Mouse (Mus musculus) brain, embryonic 18.5 days (tissue): ENCODE data around the gene BC067074.
A peak's percentile ranks its signal among the peaks of the same experiment; 100 is the strongest.

Experiments
- DNase-seq: peaks from one replicate; pipeline ENCODE4 v3.0.0-alpha.2; 2012; ENCODE audit warnings: low read depth, low spot score

The BC067074 gene

DNA sequence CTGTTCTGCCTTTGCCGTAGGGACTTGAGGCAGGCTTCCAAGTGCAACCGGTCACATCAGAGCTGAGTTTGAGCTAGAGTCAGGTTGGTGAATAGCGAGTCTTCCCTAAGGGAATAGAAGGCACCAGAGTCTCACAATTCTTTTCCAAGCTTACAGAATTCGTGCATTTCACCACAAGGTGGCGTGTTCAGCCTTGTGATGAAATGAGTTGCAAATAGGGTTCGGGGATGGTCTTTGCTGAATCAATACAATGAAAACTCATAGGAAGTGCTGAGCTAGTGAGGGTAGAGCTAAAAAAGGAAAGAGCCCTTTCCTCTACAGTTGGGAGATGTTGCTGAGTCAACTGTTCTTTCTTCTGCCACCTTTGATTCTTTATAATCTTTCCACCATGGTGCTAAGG is 29.0 kb downstream of the BC067074 start:
- peak; percentile 37 for DNase-seq

DNA sequence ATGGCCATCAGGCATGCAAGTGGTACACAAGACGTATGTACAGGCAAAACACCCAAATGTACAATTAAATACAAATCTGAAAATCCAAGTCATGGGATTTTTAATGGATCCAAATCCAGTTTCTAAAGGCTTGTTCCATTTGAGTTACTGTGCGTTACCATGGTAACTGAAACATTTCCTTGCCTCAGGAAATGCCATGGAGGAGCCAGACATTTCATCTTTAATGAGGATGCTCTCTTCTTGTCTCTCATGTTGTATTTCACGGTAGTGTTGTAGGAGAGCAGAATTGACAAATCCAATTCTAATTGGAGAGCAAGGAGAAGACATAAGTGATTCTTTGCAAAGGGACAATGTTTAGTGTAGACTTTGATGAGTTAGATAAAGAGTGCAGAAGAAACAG is 31.3 kb downstream of the BC067074 start:
- peak; percentile 28 for DNase-seq

DNA sequence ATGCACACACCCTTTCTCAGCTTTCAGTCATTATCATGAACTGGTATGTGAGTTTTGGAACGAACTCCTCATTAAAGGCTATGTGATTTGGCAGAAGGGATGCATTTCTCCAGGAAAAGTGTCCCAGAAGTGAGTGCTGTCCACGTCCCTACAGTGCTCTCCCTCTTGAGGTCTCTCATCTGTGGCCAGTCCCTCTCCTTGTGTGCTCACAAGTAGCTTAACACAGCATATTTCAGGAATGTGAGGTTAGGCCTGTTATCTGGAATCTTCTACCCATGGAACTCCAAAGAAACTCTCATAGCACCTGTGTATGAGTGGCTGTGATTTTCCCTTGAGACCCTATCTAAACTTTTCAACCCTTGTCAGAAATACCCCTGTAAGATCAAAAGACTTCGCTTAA is 32.7 kb downstream of the BC067074 start:
- DNase-seq: no peak

DNA sequence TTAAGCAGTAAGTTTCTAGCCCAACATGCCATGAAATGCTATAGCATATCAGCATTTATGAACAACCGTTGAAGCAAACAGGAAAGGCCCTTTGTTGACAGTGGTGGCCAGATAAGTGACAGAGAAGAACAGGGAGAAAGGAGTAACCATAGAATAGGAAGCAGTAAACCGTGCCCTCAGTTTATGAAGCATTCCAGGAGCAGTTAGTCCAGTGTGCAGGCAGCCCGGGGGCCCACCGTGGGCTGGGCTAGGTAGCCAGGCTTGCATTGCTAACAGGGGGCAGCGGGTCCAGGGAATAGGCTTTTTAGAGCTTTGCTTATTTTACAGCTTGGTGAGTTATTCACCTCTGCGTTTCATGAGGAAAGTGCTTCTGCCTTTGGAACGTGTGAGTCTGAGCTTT is 39.3 kb downstream of the BC067074 start:
- DNase-seq: no peak

DNA sequence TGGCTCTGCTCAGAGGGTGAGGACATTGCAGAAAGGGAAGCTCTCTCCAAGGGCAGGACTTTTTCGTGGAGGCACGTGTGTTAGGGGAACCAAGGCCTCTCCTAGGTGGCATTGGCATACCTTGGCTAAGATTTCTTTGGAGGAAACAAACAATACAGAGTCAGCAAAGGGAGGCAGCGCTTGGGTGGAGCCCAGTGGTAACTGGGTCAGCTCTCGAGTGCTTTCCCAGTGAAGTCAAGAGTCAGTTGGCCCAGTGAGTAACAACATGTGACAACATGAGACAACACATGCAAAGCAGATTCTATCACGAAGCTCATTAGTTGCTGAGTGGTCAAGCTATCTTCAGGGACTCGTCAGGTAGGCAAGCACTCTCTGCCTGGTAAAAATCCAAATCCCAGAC is 40.4 kb downstream of the BC067074 start:
- no peak for DNase-seq

DNA sequence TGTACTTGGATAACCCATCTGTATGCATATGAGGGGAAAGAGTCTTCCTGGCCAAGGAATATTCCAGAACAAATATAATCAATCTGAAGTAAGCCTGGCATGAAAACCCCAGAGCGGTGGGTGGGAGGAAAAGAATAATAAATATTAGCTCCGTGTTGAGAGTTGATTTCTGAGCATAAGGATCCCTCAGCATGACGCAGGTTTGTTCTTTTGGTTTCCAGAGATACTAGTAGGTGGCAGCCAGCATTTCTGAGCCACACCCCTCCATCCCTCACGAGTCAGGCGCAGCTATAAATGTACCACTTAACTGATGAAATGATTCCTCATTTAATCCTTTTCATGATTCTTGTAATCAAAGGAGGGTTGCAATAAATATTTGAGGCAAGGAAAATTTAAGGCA is 41.0 kb downstream of the BC067074 start:
- DNase-seq: no peak

DNA sequence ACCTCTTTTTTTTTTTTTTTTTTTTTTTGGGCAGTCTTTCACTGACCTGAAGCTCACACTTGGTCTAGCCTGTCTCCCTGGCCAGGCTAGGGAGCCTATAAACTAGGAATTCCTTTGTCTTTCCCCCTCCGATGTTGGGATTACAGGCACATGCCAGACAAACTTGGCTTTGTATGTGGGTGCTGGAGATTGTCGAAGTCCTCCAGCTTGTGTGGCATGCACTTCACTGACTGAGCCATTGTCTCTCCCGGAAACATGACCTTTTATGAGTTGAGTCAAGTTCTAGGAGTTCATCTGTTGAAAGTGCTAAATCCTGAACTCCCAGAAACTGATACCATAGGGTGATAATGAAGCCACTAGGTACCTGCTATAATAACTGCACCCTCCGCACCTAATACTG is 41.8 kb downstream of the BC067074 start:
- DNase-seq: no peak

DNA sequence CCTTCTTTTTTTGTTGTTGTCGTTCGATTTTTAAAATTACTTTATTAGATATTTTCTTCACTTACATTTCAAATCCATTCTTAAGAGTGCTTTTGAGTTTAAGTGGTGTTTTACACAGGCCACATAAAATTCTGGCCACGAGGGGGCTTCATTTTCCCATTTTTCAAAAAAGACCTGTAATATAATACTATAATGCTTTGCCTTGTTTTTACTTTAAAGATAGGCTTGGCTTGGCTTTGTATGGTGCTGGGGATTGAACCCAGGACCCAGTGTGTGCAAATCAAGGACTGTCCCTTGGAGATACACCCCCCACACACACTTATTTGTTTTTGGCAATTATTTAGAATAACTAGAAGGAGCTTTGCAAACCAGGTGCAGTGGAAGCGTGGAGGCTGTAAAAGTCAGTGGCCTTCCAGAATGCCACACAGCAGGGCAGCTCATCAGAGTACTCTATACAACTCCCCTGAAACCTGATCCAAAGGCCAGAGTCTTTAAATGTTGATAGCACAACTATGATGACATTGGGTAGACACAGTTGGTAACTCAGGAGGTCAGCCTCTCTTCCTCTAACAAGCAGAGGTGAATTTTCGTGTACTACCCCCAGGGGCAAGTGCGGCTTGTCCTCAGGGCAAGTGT is 44.4 kb downstream of the BC067074 start:
- DNase-seq: peak; percentile 60

DNA sequence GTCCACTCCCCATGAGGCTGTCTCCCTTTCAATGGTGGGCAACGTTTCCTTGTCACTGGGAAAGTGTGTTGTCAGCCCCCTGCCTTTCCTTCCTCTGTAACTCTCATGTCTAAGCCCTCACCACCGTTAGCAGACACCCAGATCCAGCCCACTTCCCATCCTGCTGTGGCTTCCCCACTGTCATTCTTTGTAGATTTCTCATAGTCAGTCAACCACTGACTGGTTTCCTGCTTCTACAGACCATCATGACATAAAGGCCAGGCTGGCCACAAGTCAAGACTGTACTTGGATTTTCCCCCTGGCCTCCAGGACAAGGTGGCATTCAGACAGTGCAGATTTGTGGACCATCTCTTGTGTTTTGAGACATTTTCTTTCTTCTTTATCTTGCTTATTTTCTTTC is 47.7 kb downstream of the BC067074 start:
- DNase-seq: no peak

DNA sequence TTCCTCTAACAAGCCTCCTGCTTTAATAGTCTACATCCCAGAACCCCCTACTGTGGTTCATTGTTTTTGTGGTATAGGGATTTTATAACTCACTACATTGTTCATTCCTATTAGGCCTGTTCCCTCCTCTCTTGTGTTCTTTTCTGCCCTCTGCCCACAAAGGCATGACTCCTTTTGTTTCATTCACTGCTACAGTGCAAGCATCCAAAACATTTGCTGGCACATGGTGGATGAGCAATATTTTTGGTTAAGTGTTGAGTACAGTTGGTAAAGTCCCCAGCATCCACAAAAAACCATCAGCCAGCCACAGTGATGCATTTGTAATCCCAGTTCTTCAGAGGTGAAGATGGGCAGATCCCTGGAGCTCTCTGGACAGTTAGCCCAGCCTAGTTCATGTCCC is 48.2 kb downstream of the BC067074 start:
- DNase-seq: no peak

DNA sequence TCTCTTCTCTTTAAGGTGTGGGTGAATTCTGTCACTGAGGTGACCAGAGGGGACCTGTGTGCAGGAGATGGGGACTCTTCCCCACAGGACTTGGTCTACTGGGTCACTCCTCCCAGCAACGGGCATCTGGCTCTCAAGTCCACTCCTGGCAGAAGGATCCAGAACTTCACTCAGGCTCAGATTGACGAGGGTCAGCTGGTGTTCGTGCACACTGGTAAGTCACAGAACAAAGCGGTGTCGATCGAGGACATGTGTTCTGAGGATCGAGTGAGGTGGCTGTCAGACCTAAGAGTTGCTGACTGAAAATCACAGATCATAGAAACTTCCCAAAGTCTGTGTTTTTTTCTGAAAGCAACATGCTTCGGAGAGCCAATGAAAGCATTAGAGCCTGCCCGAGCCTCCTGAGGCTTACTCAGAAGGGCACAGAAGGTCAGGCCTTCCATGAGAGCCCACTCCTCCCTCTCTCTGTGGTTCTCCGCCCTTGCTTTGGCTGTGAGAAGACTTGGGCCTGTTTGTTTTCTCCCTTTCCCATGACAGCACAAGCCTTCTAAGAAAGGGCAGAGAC is 49.5 kb downstream of the BC067074 start:
- DNase-seq: no peak

DNA sequence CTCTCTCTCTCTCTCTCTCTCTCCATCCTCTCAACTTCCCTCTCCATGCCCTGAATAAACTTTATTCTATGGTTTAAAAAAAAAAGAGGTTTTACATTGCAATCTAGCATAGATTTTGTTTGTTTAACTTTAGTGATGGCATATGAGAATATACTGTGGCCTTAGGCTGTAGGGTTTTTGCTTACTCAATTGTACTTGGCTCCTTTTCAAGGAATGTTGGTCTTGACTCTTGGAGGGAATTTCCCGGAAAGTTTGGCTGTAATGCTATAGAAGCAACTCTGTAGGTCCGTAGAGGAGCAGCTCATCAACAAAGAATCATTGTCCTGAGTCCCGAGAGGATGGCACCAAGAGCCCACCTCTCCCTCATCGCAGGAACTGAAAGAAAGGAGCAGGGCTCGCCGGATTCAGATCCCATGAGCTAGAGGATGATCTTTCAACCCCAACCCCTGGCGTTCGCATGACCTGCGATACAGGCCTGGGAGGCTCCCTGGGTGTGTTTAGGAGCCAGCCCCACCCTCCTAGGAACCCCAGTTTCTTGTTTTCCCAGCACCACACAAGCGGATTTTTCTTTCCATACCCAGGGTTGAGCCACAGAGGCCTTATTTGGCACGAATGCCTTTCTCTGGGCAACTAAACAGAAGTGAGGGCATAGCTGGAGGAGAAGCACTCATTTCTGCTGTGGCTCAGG is 57.9 kb downstream of the BC067074 start:
- DNase-seq: no peak

DNA sequence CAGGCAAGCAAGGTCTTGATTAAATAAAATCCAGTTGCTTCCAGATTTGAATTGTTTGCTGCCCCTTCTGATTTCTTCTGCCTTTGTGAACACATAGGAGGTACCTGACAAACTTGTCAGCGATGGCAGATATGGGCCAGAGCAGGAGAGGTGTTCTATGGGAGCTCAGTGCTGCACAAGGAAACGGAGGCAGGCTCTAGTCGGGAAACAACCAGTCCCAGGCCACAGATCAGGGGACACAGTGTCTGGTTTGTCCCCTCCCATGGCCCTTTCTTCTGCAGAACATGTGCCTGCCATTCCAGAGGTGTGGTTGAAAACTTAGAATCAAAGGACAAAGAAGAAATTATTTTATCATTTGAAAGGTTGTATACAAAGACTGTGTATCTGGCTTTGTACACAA is 60.6 kb downstream of the BC067074 start:
- no peak for DNase-seq

DNA sequence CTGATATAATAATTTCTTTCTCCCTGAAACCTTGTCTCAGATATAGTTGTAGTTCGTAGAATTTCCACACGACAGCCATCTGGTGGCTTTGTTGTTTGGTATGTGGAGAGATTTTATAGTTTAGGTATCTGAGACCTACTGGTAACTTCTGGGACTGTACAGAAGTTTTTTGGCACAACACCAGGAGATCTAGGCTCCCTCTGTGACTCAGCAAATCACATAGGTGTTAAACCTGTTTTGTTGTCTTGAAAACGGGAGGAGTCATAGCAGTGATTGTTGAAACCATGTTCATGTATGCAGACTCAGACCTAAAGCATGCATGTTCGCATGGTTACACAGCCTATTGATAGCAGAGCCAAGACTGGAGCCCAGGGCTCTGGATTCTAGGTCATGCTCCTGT is 61.0 kb downstream of the BC067074 start:
- no peak for DNase-seq

DNA sequence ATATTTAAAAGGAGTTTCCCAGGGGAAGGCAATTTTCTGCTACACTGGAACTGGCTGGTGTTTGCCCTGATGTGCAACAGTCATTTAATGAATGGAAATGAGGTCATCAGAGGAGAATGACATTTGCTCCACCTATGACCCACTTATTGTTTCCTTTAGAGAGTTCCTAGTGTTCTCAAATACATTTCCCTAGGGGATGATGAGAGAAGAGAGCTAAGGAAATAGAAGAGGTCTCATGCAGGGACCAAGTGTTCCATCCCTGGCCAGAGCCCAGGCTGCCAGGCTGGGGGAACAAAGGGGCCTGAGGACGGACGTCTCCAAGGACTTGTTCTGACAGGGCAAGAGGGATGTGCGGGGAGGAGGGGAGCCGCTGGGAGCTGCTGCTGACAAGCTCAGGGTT is 62.1 kb downstream of the BC067074 start:
- DNase-seq: no peak

DNA sequence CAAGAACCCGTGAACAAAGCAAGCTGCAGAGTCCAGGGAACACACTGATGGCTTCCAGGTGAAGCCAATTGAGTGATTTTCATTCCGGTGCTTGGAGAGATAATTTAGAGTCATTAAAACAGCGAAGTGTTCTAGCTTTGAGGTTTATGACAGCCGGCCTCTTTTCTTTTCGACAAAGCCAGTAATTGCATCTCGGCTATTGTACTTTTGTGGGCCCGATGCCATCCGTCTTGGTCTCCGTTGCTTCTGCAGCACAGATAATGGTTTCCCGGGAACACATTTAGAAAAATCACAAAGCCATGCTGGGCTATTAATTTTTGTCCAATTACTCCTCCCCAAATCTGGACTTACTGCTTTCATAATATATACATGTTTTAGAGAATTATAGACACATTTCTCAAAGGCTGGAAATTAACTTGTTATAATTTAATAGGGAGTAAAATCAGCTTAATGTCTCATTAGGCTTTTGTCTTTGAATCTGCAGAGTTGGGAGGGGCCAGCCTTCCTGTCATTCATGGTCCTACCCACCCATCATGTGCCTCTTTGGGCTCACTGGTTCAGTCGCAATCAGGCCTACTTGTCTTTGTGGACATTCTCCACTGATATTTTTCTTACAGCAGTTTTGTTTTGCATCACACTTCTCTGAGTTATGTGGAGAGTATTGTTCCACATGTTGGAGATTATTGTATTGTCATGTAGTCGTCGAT is 64.6 kb downstream of the BC067074 start:
- DNase-seq: peak; percentile 20

DNA sequence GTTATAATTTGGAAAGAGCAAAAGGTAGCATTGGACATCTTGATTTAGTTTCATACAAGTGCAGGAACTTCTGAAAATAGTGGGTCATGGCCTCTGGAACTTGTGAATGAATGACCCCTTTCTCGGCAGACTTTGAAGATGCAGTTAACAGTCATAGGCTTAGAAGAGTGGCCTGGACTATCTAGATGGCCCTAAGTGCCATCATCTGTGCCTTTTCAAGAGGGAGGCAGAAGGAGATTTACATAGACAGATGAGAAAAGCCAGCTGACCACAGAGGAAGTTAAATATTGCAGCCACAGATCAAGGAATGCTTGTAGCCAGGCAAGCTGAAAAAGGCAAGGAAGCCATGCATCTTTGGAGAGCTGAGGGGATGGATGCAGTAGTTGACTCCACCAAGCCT is 66.7 kb downstream of the BC067074 start:
- DNase-seq: no peak

DNA sequence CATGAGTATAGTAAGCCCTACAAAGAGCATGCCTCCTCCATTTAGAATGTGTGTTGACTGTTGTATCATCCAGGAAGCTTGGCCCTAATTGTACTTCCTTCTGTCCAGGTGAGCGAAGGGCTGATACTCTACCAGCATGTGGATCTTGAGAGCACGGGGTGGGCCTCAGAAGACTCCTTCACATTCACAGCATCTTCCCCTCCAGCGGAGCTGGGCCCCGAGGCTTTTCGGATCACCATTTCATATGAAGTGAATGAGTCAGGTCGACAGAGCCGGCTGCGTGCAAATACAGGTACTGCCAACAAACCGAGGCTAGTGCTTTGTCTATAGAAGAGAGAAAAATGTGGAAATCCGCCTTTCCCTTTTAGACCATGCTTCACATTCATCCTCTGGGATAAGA is 73.0 kb downstream of the BC067074 start:
- no peak for DNase-seq

DNA sequence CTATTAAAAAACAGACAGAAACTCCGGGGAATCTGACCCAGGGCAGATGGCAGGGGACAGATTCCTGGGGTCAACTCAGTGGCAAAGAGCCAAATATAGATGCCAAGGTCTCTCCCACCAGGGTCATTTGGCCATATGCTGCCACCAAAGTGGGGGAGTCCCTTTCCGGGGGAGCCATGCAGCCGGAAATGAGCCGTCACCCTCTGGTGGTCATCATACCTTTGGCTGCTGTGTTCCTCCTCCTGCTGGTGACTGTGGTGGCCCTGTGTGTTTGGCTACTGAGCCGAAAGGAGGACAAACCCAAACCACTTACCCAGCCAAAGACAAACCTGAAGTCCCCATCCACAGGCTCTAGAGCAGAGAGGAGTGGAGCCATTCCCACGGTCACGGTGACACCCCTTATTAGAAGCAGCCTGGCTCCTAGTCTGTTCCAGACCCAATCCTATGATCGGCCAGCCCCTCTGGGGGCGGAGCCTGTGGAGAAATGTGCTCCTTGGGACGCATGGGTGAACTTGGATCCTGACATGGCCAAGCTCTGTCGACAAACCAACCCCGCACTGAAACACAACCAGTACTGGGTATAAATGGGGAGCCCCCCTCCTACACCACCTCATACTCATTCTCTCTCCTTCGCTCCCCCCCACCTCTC is 76.1 kb downstream of the BC067074 start:
- DNase-seq: no peak

DNA sequence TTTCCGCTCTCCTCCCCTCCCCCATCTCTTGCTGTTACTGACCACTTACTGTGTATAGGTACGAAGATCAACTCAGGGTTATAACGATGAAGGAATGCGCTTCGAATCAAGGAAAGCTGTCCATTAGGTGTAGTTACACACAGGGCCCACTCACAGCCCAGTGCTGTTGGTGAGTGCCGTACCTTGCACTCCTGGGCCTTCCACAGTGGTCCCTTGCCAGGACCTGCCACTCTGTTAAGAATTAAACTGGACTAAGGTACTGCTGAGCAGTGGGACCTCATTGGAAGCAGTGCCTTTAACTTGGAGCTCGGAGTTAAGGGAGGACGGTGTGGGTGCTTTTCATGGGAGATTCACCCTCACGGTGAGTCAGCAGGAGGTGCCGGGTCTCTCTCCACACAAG is 76.7 kb downstream of the BC067074 start:
- DNase-seq: no peak

DNA sequence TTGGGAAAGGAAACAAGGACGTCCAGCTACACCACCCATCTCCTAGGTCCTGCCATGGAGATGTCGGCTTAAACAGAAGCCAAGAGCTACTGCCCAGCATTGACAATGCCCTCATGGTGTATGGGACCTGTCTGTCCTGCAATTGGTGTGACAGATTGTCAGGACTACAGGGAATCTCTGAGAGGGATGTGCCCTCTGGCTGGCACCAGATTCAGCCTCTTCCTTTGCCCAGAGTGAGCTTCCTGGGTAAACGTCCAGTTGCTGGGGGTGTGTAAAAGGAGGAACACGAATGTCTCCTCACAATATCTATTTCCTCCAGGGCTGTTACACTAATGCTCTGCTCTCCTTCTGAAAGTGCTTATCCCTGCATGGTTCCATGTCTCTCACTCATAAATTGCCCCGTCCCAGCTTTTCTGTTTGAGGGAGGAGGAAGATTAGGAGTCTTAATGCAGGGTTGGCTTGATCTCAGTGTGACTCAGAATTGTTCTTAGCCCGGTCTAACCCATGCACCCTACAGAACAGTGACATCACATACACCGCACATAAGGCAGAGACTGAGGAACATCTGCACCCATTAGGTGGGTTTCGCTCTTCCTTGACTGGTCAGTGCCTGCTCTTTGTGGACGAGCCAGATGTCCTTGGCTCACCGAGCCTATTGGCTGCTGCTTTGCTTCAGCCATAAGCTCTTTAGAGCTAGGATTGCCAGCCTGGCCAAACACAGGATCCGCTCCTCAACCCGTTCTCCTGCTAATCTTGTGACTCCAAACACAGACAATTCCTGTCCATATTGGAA is 80.5 kb downstream of the BC067074 start:
- no peak for DNase-seq

DNA sequence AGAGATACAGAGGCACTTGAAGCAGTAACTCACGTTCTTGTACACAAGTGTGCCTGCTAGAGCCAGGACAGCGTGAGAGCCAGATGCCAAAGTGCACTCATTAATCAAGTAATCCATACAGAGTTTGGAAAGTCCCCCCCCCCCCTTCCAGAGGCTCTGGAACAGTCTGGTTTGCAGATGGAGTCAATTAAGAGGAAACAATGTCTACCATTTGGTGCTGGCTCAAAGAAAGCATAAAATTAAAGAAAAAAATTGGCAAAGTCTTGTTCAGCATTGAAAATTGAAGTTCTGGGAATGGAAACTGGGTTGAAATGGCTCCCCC is 81.1 kb downstream of the BC067074 start:
- DNase-seq: peak; percentile 42
